Mouse (Mus musculus) layer of hippocampus, adult 6 months (tissue): Measurements from ENCODE around the gene Arpc5l. TPM values are rescaled to one million over a fixed set of nuclear protein-coding genes. Genes with fewer than 3 reads are reported as not detected.

Experiments
- long read RNA-seq, 2 experiments: library from polyadenylated mRNA; unstranded; transcript quantifications; one replicate each; pipeline ENCODE4 v2.0.0; 2019 to 2020
- polyA plus RNA-seq: library from polyadenylated mRNA; unstranded; fragments of <200 nt; fragmentation: Nextera tagmentation; gene quantifications from 2 replicates; pipeline ENCODE4 v1.2.3, GENCODE M21; 2021

The Arpc5l gene
- polyA plus RNA-seq: 263 and 274 TPM in 2 replicates
- long read RNA-seq, experiment 1, full-length matches to known transcripts: 11 of 31 reads
- long read RNA-seq, experiment 1, partial matches to known transcripts: 6 of 31 reads
- long read RNA-seq, experiment 1, other reads (novel, unspliced or antisense): 14 of 31 reads
- long read RNA-seq, experiment 2, transcript Arpc5l-201 (4 exons, 752 nt): major isoform, 10 of 22 reads
- long read RNA-seq, experiment 2, partial matches to known transcripts: 0 of 22 reads
- long read RNA-seq, experiment 2, other reads (novel, unspliced or antisense): 9 of 22 reads

GRCm38 (mm10) chr2:39004880-39005435, at the start of gene Arpc5l:
Arpc5l (plus strand) TSS chr2:39005348.

DNA sequence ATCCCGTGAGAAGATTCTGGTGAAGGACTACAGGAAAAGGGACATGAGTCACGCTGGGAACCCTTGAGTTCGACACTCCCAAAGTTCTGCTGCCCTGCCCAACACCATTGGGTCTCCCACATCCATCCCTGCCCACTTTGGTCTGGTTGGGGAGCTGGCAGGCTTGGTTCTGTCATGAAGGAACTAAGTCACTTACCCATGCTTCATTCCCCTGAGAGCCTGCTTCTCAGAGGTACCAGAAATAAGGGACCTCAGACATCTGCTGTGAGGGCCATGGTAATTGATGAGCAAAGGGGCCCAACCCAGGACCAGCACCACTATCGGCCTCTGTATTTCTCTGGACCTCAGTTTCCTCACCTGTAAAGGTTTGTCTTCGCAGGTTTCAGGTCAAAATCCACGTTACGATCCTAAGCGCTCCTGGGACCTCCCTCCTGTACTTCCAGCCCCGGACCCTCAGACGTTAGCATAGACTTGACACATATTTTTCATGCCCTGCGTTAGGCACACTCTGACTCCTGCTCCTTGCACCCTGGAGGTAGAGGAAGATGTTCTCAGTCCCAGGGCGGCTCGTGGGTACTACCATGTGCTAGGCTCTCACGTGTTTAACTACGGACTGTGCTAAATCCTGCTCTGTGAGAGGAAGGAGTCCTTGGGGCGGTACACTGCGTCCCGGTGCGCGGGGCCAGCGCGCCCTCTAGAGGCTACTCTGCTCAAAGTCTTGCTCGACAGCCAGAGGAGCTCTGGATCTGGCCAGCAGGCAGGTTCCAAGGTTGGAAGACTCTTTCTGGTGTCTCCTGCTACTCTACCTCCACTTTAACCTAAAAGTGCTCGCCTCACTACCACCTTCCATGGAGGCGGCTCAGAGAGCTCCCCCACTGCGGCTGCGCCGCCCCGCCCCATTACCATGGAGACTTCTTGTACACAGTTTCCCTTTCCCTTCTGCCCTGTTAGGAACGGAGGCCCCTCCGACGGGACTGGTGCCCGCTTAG, 7.5 kb upstream of the Arpc5l start, which contains the start of gene Wdr38:
TSS of gene Wdr38 (plus strand) at position 91 of the 989 bp plus-strand sequence.

GRCm38 (mm10) chr2:39005574-39006079, 479 bp downstream of the Arpc5l start, which contains the start of gene Rpl35:
Rpl35 (minus strand) TSS chr2:39005624.

Other genes starting within 250 kb of the Arpc5l start
- 0.36 and 0.39 TPM in 2 replicates for gene Nr6a1, start 77.7 kb upstream of the Arpc5l start, polyA plus RNA-seq
- 0.54 and 1.1 TPM in 2 replicates for gene Olfml2a, start 73.4 kb upstream of the Arpc5l start, polyA plus RNA-seq
- gene Wdr38, start 7.9 kb upstream of the Arpc5l start, polyA plus RNA-seq: 0.53 and 0.55 TPM in 2 replicates
- 2,004 and 2,053 TPM in 2 replicates for gene Rpl35, start 276 bp downstream of the Arpc5l start, polyA plus RNA-seq
- gene Golga1, start 60.2 kb downstream of the Arpc5l start, polyA plus RNA-seq: 7.6 and 9.8 TPM in 2 replicates
- gene Scai, start 185.4 kb downstream of the Arpc5l start, polyA plus RNA-seq: 9.7 and 11.1 TPM in 2 replicates
- gene Ppp6c, start 221.1 kb downstream of the Arpc5l start, polyA plus RNA-seq: 52.7 and 66.9 TPM in 2 replicates